Mouse (Mus musculus): Measurements from ENCODE around the gene Axdnd1.
"Not testable (repeated sequence)": the region's sequence is repeated elsewhere in the genome, so short reads cannot be mapped to it uniquely, and the experiment has no call there.

Axdnd1 gene

GRCm38 (mm10) chr1:156437016-156437708, 16.2 kb upstream of the Axdnd1 start:
- DNase-seq, result no peak

- DNase-seq, result no peak
Measured at GRCm38 (mm10) chr1:156433497-156433896, 12.5 kb upstream of the Axdnd1 start.

- no peak for DNase-seq
Measured at GRCm38 (mm10) chr1:156432498-156432897, 11.5 kb upstream of the Axdnd1 start.

- no peak for DNase-seq
Measured at GRCm38 (mm10) chr1:156428434-156428833, 7.5 kb upstream of the Axdnd1 start.

GRCm38 (mm10) chr1:156425746-156426145, 4.8 kb upstream of the Axdnd1 start:
- DNase-seq, result no peak

GRCm38 (mm10) chr1:156424054-156424453, 3.1 kb upstream of the Axdnd1 start:
- no peak for DNase-seq

- DNase-seq, result no peak
Measured at GRCm38 (mm10) chr1:156423493-156423892, 2.5 kb upstream of the Axdnd1 start.

GRCm38 (mm10) chr1:156422856-156423255, 1.9 kb upstream of the Axdnd1 start:
- no peak for DNase-seq

GRCm38 (mm10) chr1:156418170-156418569, 2.8 kb downstream of the Axdnd1 start:
- DNase-seq, result peak; percentile 62

GRCm38 (mm10) chr1:156408521-156408920, 12.4 kb downstream of the Axdnd1 start:
- DNase-seq, result peak; percentile 81

- peak; percentile 76 for DNase-seq
Measured at GRCm38 (mm10) chr1:156408004-156408403, 13.0 kb downstream of the Axdnd1 start.

GRCm38 (mm10) chr1:156403251-156403650, 17.7 kb downstream of the Axdnd1 start:
- no peak for DNase-seq

- no peak for DNase-seq
Measured at GRCm38 (mm10) chr1:156402491-156402890, 18.5 kb downstream of the Axdnd1 start.

- DNase-seq, result not testable (repeated sequence)
Measured at GRCm38 (mm10) chr1:156400159-156400558, 20.8 kb downstream of the Axdnd1 start.

- no peak for DNase-seq
Measured at GRCm38 (mm10) chr1:156393148-156393547, 27.8 kb downstream of the Axdnd1 start.

- no peak for DNase-seq
Measured at GRCm38 (mm10) chr1:156386880-156387279, 34.1 kb downstream of the Axdnd1 start.

GRCm38 (mm10) chr1:156386232-156386631, 34.7 kb downstream of the Axdnd1 start:
- no peak for DNase-seq

GRCm38 (mm10) chr1:156381217-156381616, 39.7 kb downstream of the Axdnd1 start:
- DNase-seq, result no peak

- no peak for DNase-seq
Measured at GRCm38 (mm10) chr1:156365740-156366139, 55.2 kb downstream of the Axdnd1 start, which contains the start of gene Gm2000. TSS of gene Gm2000 (plus strand) at chr1:156366040.

GRCm38 (mm10) chr1:156352466-156352865, 68.5 kb downstream of the Axdnd1 start:
- no peak for DNase-seq

- DNase-seq, result peak; percentile 57
Measured at GRCm38 (mm10) chr1:156350441-156350840, 70.5 kb downstream of the Axdnd1 start.

GRCm38 (mm10) chr1:156349031-156349430, 71.9 kb downstream of the Axdnd1 start:
- peak; percentile 33 for DNase-seq

GRCm38 (mm10) chr1:156345633-156346032, 75.3 kb downstream of the Axdnd1 start:
- DNase-seq, result no peak

- DNase-seq, result no peak
Measured at GRCm38 (mm10) chr1:156344433-156344832, 76.5 kb downstream of the Axdnd1 start.

GRCm38 (mm10) chr1:156340847-156341246, 80.1 kb downstream of the Axdnd1 start:
- no peak for DNase-seq

All from thymus, postnatal 25 days (tissue).